Mouse (Mus musculus): Measurements from ENCODE around the gene Fam92b.

DNA sequence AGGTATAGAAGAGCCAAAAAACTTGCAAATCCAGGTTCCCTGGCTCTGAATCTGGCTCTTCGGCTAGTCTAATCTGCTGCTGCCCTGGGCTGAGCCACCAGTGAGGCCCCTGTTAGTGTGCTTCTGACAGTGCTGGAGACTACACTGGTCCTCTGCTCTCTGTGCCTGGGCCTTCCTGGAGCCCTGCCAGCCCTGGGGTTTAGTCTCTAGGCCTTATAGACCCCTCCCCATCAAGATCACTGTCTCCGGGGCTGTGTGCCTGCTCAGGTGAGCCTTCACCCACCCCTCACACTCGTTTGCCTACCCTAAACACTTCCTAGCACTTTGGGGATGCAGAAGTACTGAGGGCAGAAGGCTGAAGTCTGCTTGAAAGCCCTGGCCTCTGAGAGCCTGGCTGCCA is 57.8 kb downstream of the Fam92b start:
- TF ChIP-seq CTCF (conservative IDR thresholded peaks at IDR 0.05; ENCODE audit: low read length) (no peak), POU5F1 (IDR thresholded peaks at IDR 0.05; ENCODE audit: borderline replicate concordance, low read length) (no peak), NANOG (IDR thresholded peaks at IDR 0.05; ENCODE audit: borderline replicate concordance, low read length) (no peak)

Data from E14TG2a.4 (cell line).